Mouse (Mus musculus) R1 (cell line): ENCODE measurements around the gene Gm20388.

Source experiments
- DNase-seq: peaks from one replicate; pipeline ENCODE4 v3.0.0-alpha.2; 2018; ENCODE audit warnings: low read depth, low spot score

The Gm20388 gene

GRCm38 (mm10) chr8:121949222-121949800 is 2038.7 kb downstream of the Gm20388 start, which contains the start of gene Banp:
Gene Banp, plus strand, starts transcription at chr8:121949750.
- no peak for DNase-seq

- DNase-seq: peak; percentile 99
Measured at GRCm38 (mm10) chr8:121949941-121950748, 2039.5 kb downstream of the Gm20388 start.

GRCm38 (mm10) chr8:121950749-121951655 is 2040.4 kb downstream of the Gm20388 start:
- DNase-seq: peak; percentile 79

DNA sequence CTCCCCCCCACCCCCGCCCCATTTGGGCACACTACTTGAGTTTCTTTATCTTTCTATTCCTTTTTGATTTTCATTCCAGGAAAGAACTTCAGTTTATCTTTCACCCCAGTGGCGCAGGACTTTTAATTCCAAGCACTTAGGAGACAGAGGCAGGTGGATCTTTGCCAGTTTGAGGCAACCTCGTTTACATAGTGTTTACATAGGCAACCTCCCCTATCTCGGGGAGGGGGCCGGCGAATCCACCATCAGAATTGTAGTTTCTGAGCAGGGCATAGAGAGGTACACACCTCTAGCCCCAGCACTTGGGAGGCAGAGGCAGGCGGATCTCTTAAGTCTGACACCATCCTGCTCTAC is 2041.0 kb downstream of the Gm20388 start:
- DNase-seq: peak; percentile 46

- no peak for DNase-seq
Measured at GRCm38 (mm10) chr8:121952122-121952521, 2041.5 kb downstream of the Gm20388 start.

- DNase-seq: no peak
Measured at GRCm38 (mm10) chr8:121952800-121953199, 2042.2 kb downstream of the Gm20388 start.

GRCm38 (mm10) chr8:121953821-121954545 is 2043.3 kb downstream of the Gm20388 start:
- no peak for DNase-seq

- no peak for DNase-seq
Measured at GRCm38 (mm10) chr8:121954981-121955555, 2044.4 kb downstream of the Gm20388 start.

DNA sequence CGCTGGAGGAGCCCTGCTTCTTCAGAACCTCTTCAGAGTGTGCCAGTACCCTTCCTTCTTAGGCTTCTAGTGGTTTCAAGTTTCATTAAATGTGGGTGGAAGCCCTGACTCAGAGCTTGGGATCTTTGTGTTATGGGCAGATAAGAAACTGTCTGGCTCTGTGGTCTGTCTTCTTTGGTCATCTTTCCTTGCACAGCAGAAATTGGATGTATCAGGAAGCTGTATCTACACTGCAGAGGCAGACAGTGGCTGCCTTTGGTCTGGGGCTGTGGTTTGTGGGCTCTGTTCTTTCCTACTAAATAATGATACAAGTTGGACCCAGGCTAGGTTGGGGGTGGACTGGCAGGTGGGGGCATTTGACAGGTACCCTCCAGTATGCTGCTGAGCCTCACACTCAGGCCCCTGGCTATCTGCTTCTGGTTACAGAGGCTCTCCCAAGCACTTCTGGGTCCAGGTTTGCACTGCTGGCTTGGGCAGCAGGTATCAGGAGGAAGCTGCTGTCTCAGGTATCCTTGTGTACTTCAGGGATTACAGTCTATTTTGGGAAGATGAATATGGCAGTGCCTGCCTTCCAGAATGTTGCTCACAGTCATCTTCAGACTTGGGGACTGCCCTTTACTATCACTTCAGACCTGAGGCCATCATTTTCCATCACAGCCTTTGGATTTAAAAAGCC is 2045.3 kb downstream of the Gm20388 start:
- no peak for DNase-seq

- DNase-seq: no peak
Measured at GRCm38 (mm10) chr8:121958395-121958794, 2047.8 kb downstream of the Gm20388 start.

DNA sequence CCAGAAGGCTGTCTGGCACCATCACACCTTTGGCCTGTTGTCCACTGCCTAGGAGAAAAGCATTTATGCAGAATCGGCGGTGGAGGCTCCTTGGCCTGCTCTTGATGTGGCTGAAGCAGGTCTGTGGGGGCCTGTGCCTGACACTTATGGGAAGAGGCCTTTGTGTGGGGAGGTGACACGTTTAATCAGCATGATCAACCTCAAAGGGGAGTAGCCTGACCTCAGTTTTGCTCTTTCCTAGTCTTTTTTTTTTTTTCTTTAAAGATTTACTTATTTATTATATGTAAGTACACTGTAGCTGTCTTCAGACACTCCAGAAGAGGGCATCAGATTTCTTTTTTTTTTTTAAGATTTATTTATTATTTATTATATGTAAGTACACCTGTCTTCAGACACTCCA is 2052.3 kb downstream of the Gm20388 start:
- DNase-seq: no peak

DNA sequence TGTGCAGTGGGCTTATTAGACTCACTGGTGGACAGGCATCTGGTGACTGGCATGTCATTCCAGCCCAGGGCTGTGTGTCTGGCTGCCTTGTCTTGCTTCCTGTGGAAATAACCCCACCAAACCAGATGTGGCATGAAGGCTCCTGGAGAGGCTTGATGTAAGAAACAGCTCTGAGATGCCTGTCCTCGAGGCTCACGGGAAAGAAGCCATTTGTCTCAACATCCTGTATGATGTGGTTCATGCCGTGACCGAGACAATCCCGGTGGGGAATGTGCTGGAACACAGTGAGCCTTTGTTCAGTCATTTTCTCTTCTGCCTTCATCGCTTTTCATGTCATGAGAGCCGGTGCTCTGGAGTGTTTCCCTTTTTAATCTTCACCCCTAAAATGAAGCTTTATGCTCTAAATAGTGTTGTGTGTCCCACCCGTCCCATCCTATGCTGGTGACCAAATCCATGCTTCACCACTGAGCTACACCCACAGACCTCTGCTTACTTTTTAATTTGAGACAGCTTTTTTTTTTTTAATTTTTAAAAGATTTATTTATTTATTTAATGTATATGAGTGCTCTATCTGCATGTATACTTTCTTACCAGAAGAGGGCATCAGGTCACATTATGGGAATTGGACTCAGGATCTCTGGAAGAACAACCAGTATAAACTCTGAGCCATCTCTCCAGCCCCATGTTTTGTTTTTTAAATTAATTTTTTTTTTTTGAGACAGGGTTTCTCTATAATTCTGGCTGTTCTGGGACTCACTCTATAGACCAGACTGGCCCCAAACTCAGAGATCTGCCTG is 2054.3 kb downstream of the Gm20388 start:
- DNase-seq: peak; percentile 31

GRCm38 (mm10) chr8:121966110-121966509 is 2055.5 kb downstream of the Gm20388 start:
- no peak for DNase-seq

GRCm38 (mm10) chr8:121966714-121967448 is 2056.2 kb downstream of the Gm20388 start:
- peak; percentile 45 for DNase-seq

GRCm38 (mm10) chr8:121967977-121968376 is 2057.3 kb downstream of the Gm20388 start:
- DNase-seq: no peak

GRCm38 (mm10) chr8:121968542-121968941 is 2057.9 kb downstream of the Gm20388 start:
- no peak for DNase-seq

DNA sequence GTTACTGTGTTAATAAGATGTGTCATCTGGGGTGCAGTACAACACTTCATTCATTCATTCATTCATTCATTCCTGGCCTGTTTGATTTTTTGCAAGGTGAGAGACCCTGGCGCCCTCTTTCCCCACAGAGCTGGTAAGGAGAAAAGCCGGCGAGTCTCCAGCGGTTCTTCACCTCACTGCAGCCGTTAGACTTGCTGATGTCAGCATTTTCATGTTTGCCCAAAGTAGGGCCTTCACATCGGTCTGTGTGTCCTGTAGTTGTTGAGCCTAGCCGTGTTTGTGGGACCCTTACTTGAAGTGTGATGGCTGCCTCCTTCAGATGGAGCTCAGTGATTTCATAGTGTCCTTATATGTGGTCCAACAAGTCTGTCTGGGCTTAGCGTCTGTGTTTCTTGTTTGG is 2059.6 kb downstream of the Gm20388 start:
- DNase-seq: no peak

DNA sequence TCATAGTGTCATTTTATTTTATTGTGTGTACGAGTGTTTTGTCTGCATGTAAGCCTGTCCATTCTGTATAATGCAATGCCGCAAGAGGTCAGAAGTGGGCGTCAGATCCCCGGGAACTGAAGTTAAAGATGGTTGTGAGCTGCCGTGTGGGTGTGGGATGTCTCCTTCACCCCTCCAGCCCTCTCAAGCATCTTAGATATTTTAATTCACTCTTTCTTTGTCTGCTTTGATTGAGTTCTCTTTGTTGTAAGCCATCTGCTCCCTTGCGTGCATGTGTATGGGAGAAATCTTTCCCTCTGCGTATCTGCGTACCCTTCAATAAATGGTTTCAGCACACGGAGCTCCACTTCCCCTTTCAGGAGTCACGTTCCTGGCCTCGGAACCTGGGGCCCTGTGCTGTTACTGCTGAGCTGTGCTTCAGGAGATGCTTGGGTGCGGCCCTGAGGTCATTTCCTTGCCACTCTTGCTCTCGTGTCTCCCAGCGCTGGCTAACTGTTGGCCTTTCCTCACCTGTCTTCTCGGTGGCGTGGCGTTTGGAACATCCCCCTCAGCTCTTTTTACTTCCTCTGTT is 2060.9 kb downstream of the Gm20388 start:
- peak; percentile 63 for DNase-seq

DNA sequence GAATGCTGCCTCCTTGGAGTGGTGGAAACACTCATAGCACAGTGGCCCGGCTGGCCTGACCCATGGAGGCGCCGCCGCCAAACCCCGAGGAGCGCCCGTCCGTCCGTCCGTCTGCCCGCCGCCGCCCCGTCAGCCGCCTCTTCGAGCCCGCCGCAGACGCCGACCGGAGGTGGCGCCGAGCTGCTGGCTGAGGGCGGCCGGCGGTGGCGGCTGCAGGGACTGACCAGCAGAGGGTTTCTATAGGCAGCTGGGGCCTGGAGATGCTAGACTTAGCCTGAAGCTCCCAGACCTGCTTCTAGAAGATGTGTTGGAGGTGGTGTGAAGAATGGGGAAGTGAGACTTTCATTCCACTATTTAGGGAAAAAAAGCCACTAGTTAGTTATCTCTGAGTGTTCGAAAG is 2063.3 kb downstream of the Gm20388 start:
- no peak for DNase-seq
